Mouse (Mus musculus) E14TG2a.4 (cell line): Measurements from ENCODE around the gene Mapkapk2.

Source experiments
- CTCF ChIP-seq: conservative IDR thresholded peaks from 2 replicates; pipeline ENCODE4 v1.5.1; 2014; ENCODE audit warnings: low read length
- NANOG ChIP-seq: IDR thresholded peaks from 2 replicates; pipeline ENCODE4 v1.6.1; 2014; ENCODE audit warnings: borderline replicate concordance, low read length, mixed read lengths
- POU5F1 ChIP-seq: IDR thresholded peaks from 2 replicates; pipeline ENCODE4 v1.6.1; 2014; ENCODE audit warnings: low read length, borderline replicate concordance

GRCm38 (mm10) chr1:131074524-131074938 lies 23.1 kb downstream of the Mapkapk2 start:
- TF ChIP-seq CTCF, result no peak
- TF ChIP-seq POU5F1, result no peak
- no peak for TF ChIP-seq NANOG
